Mouse (Mus musculus) forebrain, embryonic 11.5 days (tissue): ENCODE results near the gene Stx1a. TPM values are rescaled to one million over a fixed set of nuclear protein-coding genes. Genes with fewer than 3 reads are reported as not detected.

ENCODE experiments used
- ATAC-seq: fragments of 200-750 bp; cut with Nextera tagmentation; replicated peaks from 2 replicates; pipeline ENCODE4 v1.8.0; 2017; ENCODE audit warnings: moderate TSS enrichment; ENCODE audit not compliant: low FRiP score
- DNase-seq: peaks from one replicate; pipeline ENCODE4 v3.0.0-alpha.2; 2017; ENCODE audit warnings: low spot score
- H3K27ac ChIP-seq: fragments of 300-500 bp; sonication (generic); 2 replicates; pipeline ENCODE4 v1.5.1; 2014; ENCODE audit warnings: low read depth, low read length
- H3K27me3 ChIP-seq: fragments of 300-500 bp; sonication (generic); 2 replicates; pipeline ENCODE4 v1.6.1; 2014; ENCODE audit warnings: mild to moderate bottlenecking, low read length, mixed read lengths; ENCODE audit not compliant: control insufficient read depth, insufficient read depth
- H3K36me3 ChIP-seq: fragments of 300-500 bp; sonication (generic); 2 replicates; pipeline ENCODE4 v1.6.1; 2014; ENCODE audit warnings: mild to moderate bottlenecking, low read length, moderate library complexity, mixed read lengths; ENCODE audit not compliant: control insufficient read depth, insufficient read depth
- H3K4me1 ChIP-seq: fragments of 300-500 bp; sonication (generic); replicated peaks from 2 replicates; pipeline ENCODE4 v1.6.1; 2014; ENCODE audit warnings: low read length, mixed read lengths; ENCODE audit not compliant: control insufficient read depth, insufficient read depth
- H3K4me2 ChIP-seq: fragments of 300-500 bp; sonication (generic); 2 replicates; pipeline ENCODE4 v1.6.1; 2014; ENCODE audit warnings: low read depth, mild to moderate bottlenecking, low read length, moderate library complexity, mixed read lengths; ENCODE audit not compliant: severe bottlenecking
- H3K4me3 ChIP-seq: fragments of 300-500 bp; sonication (generic); 2 replicates; pipeline ENCODE4 v1.5.1; 2014; ENCODE audit warnings: low read depth, low read length
- H3K9ac ChIP-seq: fragments of 300-500 bp; sonication (generic); 2 replicates; pipeline ENCODE4 v1.6.1; 2014; ENCODE audit warnings: low read length
- H3K9me3 ChIP-seq: fragments of 300-500 bp; sonication (generic); 2 replicates; pipeline ENCODE4 v1.6.1; 2016; ENCODE audit warnings: low read length, mixed read lengths; ENCODE audit not compliant: control insufficient read depth
- WGBS: fragments of 180-500 bp; shearing (Covaris S2); extraction: QIAGEN DNeasy Blood & Tissue Kit; methylation state at CpG from one replicate; pipeline ENCODE4 v1.1.7; 2014; 5-methylcytosine and 5-hydroxymethylcytosine counted together
- polyA plus RNA-seq: library from polyadenylated mRNA; unstranded; fragments of >200 nt; fragmentation: Nextera tagmentation; extraction: Ambion mirVana; gene quantifications from 2 replicates; pipeline ENCODE4 v1.2.1, GENCODE M21; 2014

Gene Stx1a
- polyA plus RNA-seq, 1 experiment from 2014 or later, result 11.2 TPM

DNA sequence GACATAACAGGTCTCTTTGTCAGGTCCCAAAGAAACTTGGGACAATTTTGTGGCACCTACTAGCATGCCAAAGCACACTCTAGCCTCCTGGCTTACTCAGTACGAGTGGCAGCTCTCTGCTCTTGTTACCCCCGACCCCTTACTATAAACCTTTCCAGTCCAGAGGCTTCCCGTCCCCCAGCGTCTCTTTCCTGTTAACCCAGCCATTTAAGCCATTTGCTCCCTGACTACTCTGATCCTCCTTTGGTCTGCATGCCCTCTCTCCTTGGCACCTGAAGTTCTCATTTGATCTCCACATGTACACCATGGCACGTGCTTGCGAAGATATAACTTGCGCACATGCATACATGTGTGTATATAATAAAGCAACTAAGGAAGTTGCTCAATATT lies 13.0 kb upstream of the Stx1a start:
- Histone ChIP-seq H3K4me2 (peak overlapping the region; percentile 75), H3K4me3 (peak overlapping the region; percentile 57), H3K27ac (no peak overlapping the region), H3K36me3 (no peaks in the 10 kb centered on the region), H3K9me3 (no peaks in the 10 kb centered on the region), H3K4me1 (peaks cover 5% of the 10 kb centered on the region; the same call in 1 of the 2 replicates), H3K27me3 (no peaks in the 10 kb centered on the region; the same call in 1 of the 2 replicates), H3K9ac (no peak overlapping the region; the same call in 1 of the 2 replicates)
- DNase-seq (no peak), ATAC-seq (no peak)
- 60% methylated on average over 7 of the region's 7 CpGs for WGBS

GRCm38 (mm10) chr5:135010841-135011743 lies 12.2 kb upstream of the Stx1a start:
- Histone ChIP-seq H3K9ac (no peak overlapping the region), H3K4me1 (peaks cover 5% of the 10 kb centered on the region; the same call in 1 of the 2 replicates)

GRCm38 (mm10) chr5:135011809-135012613 lies 11.3 kb upstream of the Stx1a start:
- Histone ChIP-seq H3K4me1 (peaks cover 5% of the 10 kb centered on the region; the same call in 1 of the 2 replicates), H3K27me3 (no peaks in the 10 kb centered on the region; the same call in 1 of the 2 replicates), H3K9ac (no peak overlapping the region), H3K4me2 (no peak overlapping the region), H3K9me3 (no peaks in the 10 kb centered on the region), H3K4me3 (no peak overlapping the region), H3K27ac (no peak overlapping the region), H3K36me3 (no peaks in the 10 kb centered on the region)
- DNase-seq (peak; percentile 58), ATAC-seq (no peak)
- 26% methylated on average over 26 of the region's 26 CpGs for WGBS

More at GRCm38 (mm10) chr5:135010841-135011743, 12.2 kb upstream of the Stx1a start:
- Histone ChIP-seq H3K4me3 (no peak overlapping the region), H3K36me3 (no peaks in the 10 kb centered on the region), H3K4me2 (no peak overlapping the region), H3K27me3 (no peaks in the 10 kb centered on the region; the same call in 1 of the 2 replicates), H3K27ac (no peak overlapping the region), H3K9me3 (no peaks in the 10 kb centered on the region)
- ATAC-seq (no peak), DNase-seq (peak; percentile 55)
- WGBS, result 81% methylated on average over 25 of the region's 25 CpGs

DNA sequence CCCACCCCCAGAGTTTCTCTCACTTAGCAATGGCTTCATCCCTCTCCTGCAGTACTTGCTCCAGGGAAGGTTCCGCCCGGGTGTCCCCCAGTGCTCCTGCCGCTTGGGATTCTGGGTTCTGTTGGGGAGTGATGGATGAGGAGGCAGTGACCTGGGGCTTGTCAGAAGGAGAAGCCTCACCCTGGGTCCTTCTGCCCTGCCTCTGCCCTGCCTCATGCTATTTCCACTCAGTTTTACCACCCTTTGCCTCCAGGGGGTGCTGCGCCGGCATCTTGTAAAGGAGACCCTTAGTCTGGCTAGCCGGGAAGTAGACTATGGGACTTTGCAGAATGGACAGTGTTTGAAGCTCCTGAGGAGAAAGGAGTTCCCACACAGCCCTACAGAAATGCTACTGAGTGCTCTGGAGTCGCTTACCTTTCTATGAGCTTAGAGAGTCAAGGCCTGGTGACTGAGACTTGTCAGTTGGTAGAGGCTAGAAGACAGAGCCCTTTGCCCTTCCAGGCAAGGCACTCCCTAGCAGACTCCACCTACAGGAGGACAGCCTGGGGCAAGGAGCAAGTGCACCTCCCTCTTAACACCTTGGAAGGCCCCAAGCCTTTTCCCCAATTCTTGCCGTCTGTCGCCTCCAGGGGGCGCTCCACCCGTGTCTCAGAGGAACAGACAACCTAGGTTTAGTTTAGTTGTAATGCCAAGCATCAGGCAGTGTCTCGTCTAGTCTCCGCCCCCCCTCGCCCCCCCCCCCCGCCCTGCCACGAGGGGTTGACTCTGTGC lies 10.4 kb upstream of the Stx1a start:
- Histone ChIP-seq H3K4me2 (no peak overlapping the region), H3K36me3 (no peaks in the 10 kb centered on the region), H3K9ac (no peak overlapping the region), H3K27ac (no peak overlapping the region), H3K4me3 (no peak overlapping the region), H3K9me3 (no peaks in the 10 kb centered on the region), H3K27me3 (no peaks in the 10 kb centered on the region; the same call in 1 of the 2 replicates), H3K4me1 (peaks cover 5% of the 10 kb centered on the region; the same call in 1 of the 2 replicates)
- DNase-seq (peak; percentile 88), ATAC-seq (no peak)
- WGBS, result 4% methylated on average over 16 of the region's 16 CpGs

DNA sequence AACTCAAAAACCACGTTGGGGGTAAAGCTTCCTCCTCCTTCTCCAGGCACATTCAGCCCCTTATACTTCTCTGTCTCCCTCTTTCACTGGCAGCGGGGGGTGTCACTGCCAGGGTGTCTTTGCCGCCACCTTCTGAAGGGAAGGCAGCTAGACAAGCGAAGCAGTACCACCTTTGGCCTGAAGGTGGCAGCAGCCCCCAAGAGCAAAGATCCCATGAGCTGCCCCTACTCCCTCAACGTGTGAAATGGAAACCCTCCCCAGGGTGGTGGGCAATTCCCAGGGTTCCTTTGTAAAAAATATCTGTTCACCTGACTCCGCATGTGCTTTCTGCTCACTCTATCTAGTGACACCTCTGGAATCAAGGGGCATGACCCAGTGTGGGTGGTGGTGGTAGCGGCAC lies 7.8 kb upstream of the Stx1a start:
- 13% methylated on average over 7 of the region's 7 CpGs for WGBS
- Histone ChIP-seq H3K4me1 (peaks cover 5% of the 10 kb centered on the region; the same call in 1 of the 2 replicates), H3K9ac (no peak overlapping the region), H3K4me2 (no peak overlapping the region), H3K4me3 (no peak overlapping the region), H3K9me3 (no peaks in the 10 kb centered on the region), H3K27ac (no peak overlapping the region), H3K36me3 (no peaks in the 10 kb centered on the region), H3K27me3 (no peaks in the 10 kb centered on the region; the same call in 1 of the 2 replicates)
- peak; percentile 89 for DNase-seq
- ATAC-seq, result 0 out of 2 replicates have a peak, but pooled peaks have one; percentile 16

GRCm38 (mm10) chr5:135016224-135016759 lies 7.0 kb upstream of the Stx1a start:
- ATAC-seq (no peak), DNase-seq (no peak)
- H3K27me3 ChIP-seq, result no peaks in the 10 kb centered on the region; the same call in 1 of the 2 replicates
- H3K4me3 ChIP-seq, result no peak overlapping the region
- 54% methylated on average over 4 of the region's 4 CpGs for WGBS
- H3K36me3 ChIP-seq, result no peaks in the 10 kb centered on the region
- H3K4me1 ChIP-seq, result 0 out of 2 replicates have a peak, but pooled peaks cover under 1% of the 10 kb centered on the region
- H3K9me3 ChIP-seq, result no peaks in the 10 kb centered on the region
- no peak overlapping the region for H3K27ac ChIP-seq
- H3K9ac ChIP-seq, result no peak overlapping the region
- no peak overlapping the region for H3K4me2 ChIP-seq

DNA sequence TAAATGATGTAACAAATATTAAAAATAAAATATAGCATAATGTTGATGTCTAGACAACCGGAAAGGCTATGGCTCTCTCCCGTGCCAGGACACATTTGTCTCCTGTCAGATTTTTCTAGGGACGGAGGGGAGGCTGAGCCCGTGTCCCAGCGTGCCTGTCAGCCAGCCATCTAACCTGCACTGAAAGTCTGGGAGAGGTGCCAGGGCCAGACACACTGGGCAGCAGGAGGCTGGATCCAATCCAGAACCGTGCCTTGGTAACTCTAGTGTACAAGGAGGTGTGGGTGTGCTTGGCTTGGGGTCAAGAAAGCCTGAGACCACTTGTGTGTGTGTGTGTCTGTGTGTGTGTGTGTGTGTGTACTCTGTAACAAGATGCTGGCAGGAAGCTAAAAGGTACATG lies 1.5 kb upstream of the Stx1a start:
- no peak overlapping the region for H3K9ac ChIP-seq
- no peak overlapping the region for H3K4me3 ChIP-seq
- H3K27ac ChIP-seq, result no peak overlapping the region
- H3K27me3 ChIP-seq, result no peaks in the 10 kb centered on the region
- H3K4me1 ChIP-seq, result peaks cover 9% of the 10 kb centered on the region; the same call in 1 of the 2 replicates
- ATAC-seq, result no peak
- H3K4me2 ChIP-seq, result no peak overlapping the region
- WGBS, result 90% methylated on average over 6 of the region's 6 CpGs
- H3K36me3 ChIP-seq, result no peaks in the 10 kb centered on the region
- DNase-seq, result no peak
- H3K9me3 ChIP-seq, result no peaks in the 10 kb centered on the region
